In the genomic region with DNA sequence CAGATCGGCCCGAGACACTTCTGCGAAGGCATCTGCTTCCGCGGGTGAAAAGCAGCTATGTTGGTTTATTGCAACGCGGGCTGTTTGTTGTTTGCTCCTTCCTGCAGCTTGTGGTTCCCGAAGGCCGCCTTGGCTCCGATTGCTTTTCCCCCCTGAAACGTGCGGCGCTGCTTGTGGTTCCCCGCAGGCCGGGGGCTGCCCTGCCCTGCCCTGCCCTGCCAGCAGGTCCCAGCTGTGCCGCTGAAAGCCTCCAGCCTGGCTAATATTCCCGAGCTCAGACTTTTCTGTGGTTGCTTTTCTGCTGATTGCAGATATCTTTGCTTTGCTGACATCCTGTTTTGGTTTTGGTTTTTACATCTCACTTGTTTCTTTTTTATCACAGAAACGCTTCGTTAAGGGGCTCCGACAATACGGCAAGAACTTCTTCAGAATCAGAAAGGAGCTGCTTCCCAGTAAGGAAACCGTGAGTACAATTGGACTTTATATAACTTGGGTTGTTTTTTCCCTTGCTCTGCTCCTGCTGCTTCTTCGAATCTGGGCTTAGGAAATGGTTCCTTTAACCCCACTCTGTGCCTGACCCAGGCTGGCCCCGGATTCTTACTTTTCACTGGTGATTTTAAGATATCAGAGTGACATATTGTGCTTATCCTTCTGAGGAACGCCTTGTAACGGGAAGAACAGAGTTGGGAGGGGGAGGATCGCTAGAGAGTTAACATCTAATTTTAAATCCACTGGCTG, we compare ENCODE assay signal across 8 mouse cellular contexts.
DNase-seq lines count a peak whose midpoint lies in the region; ATAC-seq and TF ChIP-seq lines count a peak whose summit lies in the region.

No protein-coding gene starts in this region.

- H3K9ac ChIP-seq in kidney, postnatal 0 days (ENCODE audit: low read depth, low read length) = peak overlapping the region; percentile 86

- H3K27me3 ChIP-seq in heart, embryonic 10.5 days (ENCODE audit: insufficient read depth, poor library complexity, severe bottlenecking) = no peaks in the 10 kb centered on the region
- no peaks in the 10 kb centered on the region for H3K27me3 ChIP-seq in kidney, postnatal 0 days (ENCODE audit: insufficient read depth, low read length)
- H3K27me3 ChIP-seq in small intestine, adult 2 months (ENCODE audit: control insufficient read depth, insufficient read depth, low read length) = no peaks in the 10 kb centered on the region

- WGBS in heart, embryonic 10.5 days = 1% methylated on average over 27 of the region's 27 CpGs
- WGBS in kidney, postnatal 0 days = 1% methylated on average over 27 of the region's 27 CpGs
- WGBS in small intestine, adult 2 months = under 1% methylated on average over 27 of the region's 27 CpGs

- TF ChIP-seq POLR2A in small intestine, adult 2 months (IDR thresholded peaks at IDR 0.05; ENCODE audit: low read depth, low read length) = no peak; the same call in 1 of the 2 replicates

- peak overlapping the region; percentile 93 for H3K27ac ChIP-seq in heart, embryonic 10.5 days
- H3K27ac ChIP-seq in kidney, postnatal 0 days = peak overlapping the region; percentile 89
- H3K27ac ChIP-seq in small intestine, adult 2 months (ENCODE audit: insufficient read depth, low read depth, low read length) = peak overlapping the region; percentile 93

- peaks cover 19% of the 10 kb centered on the region for H3K36me3 ChIP-seq in heart, embryonic 10.5 days
- peaks cover 3% of the 10 kb centered on the region; the same call in 1 of the 2 replicates for H3K36me3 ChIP-seq in kidney, postnatal 0 days (ENCODE audit: insufficient read depth, low read length)
- peaks cover 14% of the 10 kb centered on the region for H3K36me3 ChIP-seq in small intestine, adult 2 months (ENCODE audit: control insufficient read depth, insufficient read depth, low read length)

- H3K4me2 ChIP-seq in kidney, postnatal 0 days (ENCODE audit: low read length) = peak overlapping the region; percentile 84

- no peak for TF ChIP-seq CTCF in kidney, postnatal 0 days (IDR thresholded peaks at IDR 0.05; ENCODE audit: low read depth)
- no peak for TF ChIP-seq CTCF in small intestine, adult 2 months (IDR thresholded peaks at IDR 0.05; ENCODE audit: extremely low read depth, insufficient read length, insufficient replicate concordance, low read depth, low read length)

- DNase-seq in embryo, embryonic 10 days (ENCODE audit: low spot score) = peak; percentile 74
- no peak for DNase-seq in embryo, embryonic 9.5 days (ENCODE audit: extremely low spot score)
- peak; percentile 67 for DNase-seq in A20 (ENCODE audit: low read depth, low spot score)
- peak; percentile 16 for DNase-seq in c-Kit-negative CD71-positive TER-119-positive erythroid progenitor cells, embryonic 14.5 days (ENCODE audit: low read depth, low spot score)
- no peak for DNase-seq in heart, embryonic 10.5 days (ENCODE audit: low spot score)
- DNase-seq in kidney, postnatal 0 days (ENCODE audit: low spot score) = peak; percentile 65
- DNase-seq in lung, postnatal 14 days = peak; percentile 57

- ATAC-seq in kidney, postnatal 0 days (replicated peaks; ENCODE audit: low FRiP score, low read depth) = peak; percentile 8; the same call in 1 of the 2 replicates

- no peaks in the 10 kb centered on the region for H3K9me3 ChIP-seq in heart, embryonic 10.5 days
- H3K9me3 ChIP-seq in kidney, postnatal 0 days (replicated peaks; ENCODE audit: low read length) = no peaks in the 10 kb centered on the region

- H3K4me3 ChIP-seq in heart, embryonic 10.5 days = peak overlapping the region; percentile 98
- peak overlapping the region; percentile 70 for H3K4me3 ChIP-seq in kidney, postnatal 0 days (replicated peaks; ENCODE audit: low read depth, low read length)
- peak overlapping the region; percentile 96 for H3K4me3 ChIP-seq in small intestine, adult 2 months (ENCODE audit: low read depth, low read length)

- peaks cover 46% of the 10 kb centered on the region for H3K4me1 ChIP-seq in heart, embryonic 10.5 days
- peaks cover 43% of the 10 kb centered on the region for H3K4me1 ChIP-seq in kidney, postnatal 0 days (replicated peaks; ENCODE audit: insufficient read depth, low read length)
- H3K4me1 ChIP-seq in small intestine, adult 2 months (ENCODE audit: control insufficient read depth, insufficient read depth, insufficient read length, low read length) = peaks cover 16% of the 10 kb centered on the region

Comparison
In these comparisons a context has a peak if more than half of its experiments do, and no peak if none do; other contexts are left out.
1. DNase-seq: peak in embryo, embryonic 10 days (single experiment), A20 (single experiment), c-Kit-negative CD71-positive TER-119-positive erythroid progenitor cells, embryonic 14.5 days (single experiment), kidney, postnatal 0 days (single experiment) and lung, postnatal 14 days (single experiment); none in embryo, embryonic 9.5 days (single experiment) and heart, embryonic 10.5 days (single experiment).
2. Peak in every context shown above with its lines, with median percentiles within 50 percentile points of each other: H3K27ac ChIP-seq and H3K4me3 ChIP-seq.